Mouse (Mus musculus): ENCODE data around the gene Epn1.
"Not testable (repeated sequence)": the region's sequence is repeated elsewhere in the genome, so short reads cannot be mapped to it uniquely, and the experiment has no call there.

The Epn1 gene

DNA sequence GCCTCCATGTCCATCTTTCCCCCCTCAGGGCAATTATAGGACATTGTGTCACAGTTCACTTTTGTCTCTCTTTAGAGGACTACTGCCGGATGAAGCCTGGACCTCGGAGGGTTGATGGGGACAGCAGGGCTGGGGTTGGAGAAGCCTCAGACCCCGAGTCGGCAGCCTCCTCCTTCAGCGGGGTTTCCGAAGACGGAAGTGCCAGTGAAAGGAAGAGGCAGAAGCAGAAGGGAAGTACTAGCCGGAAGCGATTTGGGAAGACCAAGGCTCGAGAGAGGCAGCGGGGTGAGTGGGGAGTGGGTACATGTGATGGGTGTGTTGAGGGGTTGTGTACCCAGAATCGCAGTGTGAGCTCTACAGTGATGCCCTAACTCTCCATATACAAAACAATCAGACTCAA, 20.6 kb upstream of the Epn1 start:
- no peak for DNase-seq (ENCODE audit: low spot score)

DNA sequence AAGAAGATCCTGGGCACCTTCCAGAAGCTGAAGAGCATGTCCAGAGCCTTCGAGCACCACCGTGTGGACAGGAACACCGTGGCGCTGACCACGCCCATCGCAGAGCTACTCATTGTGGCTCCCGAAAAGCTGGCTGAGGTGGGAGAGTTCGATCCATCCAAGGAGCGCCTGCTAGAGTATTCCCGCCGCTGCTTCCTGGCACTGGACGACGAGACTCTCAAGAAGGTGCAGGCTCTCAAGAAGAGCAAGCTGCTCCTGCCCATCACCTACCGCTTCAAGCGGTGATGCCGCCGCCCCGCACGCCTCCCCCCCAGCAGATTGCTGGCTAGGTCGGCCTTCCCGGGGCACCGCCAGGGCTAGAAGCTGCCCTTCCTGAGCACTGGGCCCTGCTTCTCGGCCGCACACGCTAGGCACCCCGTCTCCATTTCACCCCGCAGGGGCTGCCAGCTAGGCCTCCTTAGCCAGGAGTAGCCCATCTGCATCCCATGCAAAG, 19.8 kb upstream of the Epn1 start:
- peak; percentile 69 for DNase-seq (ENCODE audit: low spot score)

DNA sequence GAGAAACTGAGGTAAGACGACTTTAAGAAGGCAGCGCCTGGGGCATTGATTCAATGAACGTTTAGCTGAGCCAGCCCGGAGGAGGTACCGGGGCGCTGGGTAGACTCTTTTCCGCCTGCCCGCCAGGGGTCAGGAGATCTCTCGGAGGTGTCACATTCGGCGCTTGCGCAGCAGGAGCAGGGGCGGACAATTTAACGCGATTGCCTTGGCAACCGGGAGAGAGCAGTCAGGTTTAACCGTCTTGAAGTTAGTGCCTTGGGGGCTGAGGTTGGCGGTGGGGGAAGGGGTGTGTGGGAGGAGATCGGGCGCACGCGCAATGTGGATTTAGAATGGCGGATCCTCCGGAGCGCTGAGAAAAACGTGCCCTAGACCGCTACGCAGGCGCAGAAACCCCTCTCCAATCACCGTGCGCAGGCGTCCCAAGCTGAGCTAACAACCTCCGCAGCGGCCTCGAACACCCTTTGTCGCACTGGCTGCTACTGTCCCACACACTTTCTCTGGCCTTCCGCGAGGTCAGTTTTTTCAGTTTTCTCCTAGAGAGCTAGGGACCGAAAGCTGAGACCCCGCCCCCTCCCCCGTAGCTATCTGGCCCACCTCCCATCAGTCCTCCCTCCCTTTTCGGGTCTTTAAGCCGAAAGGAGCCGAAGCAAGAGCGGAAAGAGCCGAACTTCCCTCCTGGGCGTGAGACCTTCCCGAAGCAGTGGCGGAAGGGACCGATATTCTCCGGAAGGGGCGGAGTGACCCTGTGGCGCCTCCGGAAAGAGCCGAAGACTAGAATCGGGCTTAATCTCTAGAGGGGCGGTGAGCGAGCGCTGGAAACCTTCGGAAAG, 18.9 kb upstream of the Epn1 start:
- DNase-seq (ENCODE audit: low spot score): peak; percentile 94

DNA sequence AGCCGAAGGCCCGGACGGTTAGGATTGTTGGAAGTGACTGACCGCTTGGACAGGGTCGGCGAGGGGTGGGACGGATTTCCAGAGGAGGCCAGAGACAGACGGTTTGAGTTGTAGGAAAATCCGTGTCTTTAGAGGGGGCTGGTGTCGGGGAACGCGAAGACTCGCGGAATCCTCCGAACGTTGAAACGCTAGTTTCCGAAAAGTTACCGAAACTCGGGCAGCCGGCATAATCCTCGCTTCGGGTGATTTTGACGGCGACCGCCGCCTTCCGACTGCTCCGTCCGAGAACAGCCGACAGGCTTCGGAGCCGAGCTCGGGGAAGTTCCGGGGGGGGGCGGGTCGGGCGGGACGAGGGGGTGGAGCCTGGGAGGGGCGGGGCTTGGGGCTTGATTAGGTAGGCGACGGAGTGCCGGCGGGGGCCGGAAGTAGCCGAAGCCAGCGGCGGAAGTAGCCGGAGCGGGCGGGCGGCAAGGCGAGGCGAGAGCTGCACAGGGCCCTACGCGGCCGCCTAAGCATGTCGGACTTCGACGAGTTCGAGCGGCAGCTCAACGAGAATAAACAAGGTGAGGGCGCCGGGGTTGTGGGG, 18.2 kb upstream of the Epn1 start, which contains the start of gene U2af2:
Gene U2af2 (plus strand): TSS at position 370 of the 586 bp plus-strand sequence.
- peak; percentile 87 for DNase-seq (ENCODE audit: low spot score)

DNA sequence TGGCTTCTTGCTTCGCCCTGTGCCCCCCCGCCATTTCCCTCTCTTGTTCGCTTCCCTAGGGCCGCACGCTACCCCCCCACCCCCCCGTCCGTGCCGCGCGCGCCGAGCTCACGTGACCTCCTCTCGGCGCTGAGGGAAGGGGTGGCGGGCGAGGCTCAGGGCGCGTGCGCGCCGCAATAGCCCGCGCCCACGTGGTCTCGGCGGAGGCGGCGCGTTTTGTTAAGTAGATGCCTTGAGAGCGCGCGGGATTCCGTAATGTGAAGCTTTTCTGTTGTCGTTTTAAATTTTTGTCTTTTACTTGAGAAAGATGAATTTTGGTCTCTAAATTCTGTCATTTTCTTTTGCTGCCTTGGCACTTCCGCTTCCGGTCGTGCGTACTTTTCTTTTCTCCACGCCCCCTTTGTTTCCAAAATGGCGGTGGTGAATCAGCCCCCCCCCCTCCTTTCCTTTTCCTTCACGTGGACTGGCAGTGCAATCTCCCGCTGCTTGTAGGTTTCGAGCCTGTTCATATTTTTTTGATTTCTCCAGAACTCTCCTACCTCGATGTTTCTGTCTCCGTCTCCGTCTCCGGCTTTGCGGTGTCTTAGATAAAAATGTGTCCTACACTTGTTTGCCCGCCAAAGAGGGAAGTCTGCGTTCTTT, 17.6 kb upstream of the Epn1 start:
- DNase-seq (ENCODE audit: low spot score): no peak

DNA sequence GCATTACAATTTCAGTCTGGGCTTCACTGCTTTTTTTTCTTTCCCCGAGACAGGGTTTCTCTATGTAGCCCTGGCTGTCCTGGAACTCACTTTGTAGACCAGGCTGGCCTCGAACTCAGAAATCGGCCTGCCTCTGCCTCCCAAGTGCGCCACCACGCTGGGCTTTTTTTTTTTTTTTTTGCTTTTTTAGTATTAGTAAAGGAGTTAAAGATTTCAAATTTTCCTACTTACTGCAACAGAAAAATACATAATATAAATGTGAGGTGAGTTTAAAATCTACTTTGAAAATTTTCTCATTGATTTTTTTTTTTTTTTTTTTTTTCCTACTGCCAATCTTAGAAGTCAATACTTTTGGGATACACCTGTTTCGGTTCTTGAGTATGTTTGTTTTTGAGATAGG, 15.1 kb upstream of the Epn1 start:
- no peak for DNase-seq (ENCODE audit: low spot score)

DNA sequence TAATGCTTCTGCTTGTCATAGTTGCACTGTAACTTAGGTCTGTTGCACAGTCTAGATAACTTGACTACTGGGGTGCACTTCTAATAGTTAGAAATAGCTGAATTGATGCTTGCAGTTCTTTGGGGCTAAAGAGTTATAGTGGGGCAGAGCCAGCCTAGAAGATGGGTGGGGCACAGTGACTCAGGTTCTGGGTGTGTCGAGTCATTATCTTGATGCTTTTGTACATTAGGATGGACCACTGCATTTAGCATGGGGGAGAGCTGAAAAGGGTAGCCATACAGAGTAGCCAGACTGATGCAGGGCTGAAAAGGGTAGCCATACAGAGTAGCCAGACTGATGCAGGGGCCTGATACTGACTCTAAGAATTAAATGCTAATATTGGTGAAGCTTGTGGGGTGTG, 6.4 kb upstream of the Epn1 start:
- DNase-seq (ENCODE audit: low spot score): no peak

DNA sequence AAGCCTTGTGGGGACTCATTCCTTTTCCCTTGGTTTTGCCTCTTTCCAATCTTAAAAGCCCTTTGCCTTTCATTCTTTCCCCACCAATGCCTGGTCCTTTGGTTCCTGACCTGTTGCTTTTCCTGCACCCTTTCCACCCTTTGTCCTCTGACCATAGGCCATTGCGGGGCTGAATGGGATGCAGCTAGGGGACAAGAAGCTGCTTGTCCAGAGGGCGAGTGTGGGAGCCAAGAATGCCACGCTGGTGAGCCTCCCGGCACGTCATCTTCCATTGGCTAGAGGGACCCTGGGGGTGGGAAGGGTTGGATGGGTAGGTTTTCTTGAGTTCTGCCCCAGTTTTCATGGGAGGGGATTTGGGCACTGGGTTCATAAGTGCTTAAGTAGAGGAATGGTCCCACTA, 5.1 kb upstream of the Epn1 start:
- no peak for DNase-seq (ENCODE audit: low spot score)

DNA sequence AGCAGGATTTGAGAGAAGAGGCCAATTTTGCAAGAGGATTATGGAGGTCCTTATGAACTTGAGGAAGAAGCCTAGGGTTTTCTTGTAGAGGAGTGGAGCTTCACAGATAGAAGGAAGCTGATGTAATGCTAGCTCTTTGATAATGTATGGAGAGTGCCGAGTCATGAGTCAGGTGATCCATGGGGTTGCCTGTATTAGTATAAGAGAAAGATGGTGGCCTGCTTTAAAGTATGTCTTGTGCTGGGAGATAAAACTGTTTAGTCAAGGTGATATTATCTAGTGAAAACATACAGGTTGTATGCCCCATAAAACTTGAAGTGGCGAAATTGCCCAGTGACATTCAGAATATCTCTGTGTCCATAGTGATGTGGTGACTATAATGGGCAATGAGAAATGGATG, 3.1 kb upstream of the Epn1 start:
- DNase-seq (ENCODE audit: low spot score): no peak

DNA sequence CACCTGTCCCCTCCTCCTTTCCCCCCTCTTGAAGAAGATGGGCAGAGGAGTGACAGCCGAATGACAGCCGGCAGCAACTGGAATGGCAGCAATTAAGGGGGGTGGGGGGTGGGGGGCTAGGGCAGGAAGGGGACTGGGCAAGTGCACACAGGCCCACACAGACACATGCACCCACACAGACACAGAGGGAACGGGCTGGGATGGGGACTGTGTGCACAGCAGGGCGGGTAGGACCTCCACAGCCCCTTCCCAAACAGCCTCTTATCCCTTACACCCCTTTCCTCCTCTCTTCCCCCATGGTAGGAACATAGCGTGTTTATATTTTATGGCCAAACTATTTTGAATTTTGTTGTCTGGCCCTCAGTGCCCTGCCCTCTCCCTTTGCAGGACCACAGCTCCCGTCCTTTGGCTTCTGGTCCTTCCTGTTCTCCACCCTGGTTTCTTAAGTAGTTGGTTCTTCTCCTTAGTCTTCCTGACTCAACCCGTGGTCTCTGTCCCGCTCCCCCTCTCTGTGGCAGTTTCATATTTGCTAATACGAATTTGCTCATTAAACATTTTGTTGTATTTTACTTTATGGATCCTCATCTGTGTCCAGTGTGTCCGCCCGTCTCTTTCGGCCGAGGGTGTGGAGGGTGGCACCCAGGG, 548 bp upstream of the Epn1 start:
- DNase-seq (ENCODE audit: low spot score): not testable (repeated sequence)

DNA sequence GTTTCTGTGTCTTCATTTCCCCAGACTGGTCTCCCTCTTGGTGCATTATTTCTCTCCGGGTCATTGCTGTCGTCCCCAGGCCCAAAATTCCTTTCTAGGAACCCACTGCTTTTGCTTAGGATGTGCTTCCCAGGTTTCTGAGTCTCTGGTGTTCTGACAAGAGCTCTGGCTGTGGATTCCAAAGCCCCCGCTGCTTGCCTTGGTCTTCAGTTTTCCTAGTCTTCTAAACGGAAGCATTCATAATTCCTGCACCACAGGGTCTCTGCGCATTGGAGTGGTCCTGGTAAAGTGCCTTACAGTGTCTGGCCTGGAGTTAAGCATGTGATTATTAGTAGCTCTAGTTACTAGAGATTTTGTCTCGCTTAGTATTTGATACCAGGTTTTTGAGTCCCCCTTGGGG, 780 bp downstream of the Epn1 start:
- DNase-seq (ENCODE audit: low spot score): no peak

DNA sequence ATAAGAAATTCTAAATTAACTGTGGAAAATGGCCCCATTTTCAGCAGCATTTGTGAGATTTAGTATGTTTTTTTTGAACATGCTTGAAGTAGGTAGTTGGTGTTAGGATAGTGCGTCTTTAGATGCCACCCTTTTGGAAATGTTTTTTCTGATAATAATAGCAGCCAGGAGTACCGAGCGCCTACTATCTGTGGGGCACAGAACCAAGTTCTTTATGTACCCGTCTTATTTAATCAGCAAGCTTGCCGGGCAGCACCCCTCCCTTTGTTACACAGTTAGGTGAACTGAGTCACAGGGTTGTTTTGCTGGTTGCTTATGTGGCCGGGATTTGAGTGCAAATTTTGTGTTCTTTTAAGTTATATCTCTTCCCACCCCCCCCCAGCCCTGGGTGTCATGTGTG, 1.2 kb downstream of the Epn1 start:
- no peak for DNase-seq (ENCODE audit: low spot score)

DNA sequence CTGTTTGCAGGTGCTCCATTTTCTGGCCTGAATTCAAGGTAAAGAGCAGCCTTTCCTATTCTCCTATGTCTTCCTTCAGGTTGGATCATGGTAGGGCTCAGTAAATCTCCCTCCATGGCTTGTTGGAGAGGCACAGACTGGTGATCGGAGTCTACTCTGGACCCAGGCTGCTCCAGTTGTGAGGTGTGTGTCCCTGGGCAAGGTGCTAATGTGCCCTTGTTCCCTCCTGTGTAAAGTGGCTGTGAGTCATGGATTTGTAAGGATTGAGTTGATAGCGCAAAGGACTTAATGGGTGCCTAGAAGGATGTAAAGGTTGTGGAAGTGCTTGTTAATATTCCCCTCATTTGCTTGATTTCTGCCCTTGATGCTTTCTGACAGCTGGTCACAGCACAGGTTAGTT, 1.9 kb downstream of the Epn1 start:
- no peak for DNase-seq (ENCODE audit: low spot score)

DNA sequence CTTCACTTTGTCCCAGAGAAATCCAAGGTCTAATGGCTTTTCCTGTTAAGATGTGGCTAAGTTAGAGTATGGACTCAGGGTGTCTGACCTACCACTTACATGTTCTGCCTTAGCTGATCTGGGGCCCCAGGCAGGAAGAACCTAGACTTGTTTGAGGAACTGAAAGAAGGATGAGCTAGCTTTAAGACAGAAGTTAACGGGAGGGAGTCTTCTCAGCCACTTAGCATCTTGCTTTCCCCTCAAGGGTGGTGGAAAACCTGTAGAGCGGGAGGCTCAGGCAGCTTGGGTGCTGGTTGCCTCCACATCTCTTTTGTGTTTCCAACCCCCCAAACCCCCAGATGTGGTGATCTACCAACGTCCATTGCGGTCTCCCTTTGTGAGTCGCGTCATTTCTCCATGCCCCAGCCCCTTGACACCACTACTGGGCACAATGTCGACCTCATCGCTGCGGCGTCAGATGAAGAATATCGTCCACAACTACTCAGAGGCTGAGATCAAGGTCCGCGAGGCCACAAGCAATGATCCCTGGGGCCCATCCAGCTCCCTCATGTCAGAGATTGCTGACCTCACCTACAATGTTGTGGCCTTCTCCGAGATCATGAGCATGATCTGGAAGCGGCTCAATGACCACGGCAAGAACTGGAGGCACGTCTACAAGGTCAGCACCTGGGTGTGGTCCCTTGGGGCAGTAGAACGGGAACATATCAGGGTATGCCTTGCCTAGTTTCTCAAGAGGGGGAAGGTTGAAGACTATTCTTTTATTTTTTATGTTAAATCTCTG, 3.5 kb downstream of the Epn1 start:
- DNase-seq (ENCODE audit: low spot score): no peak

DNA sequence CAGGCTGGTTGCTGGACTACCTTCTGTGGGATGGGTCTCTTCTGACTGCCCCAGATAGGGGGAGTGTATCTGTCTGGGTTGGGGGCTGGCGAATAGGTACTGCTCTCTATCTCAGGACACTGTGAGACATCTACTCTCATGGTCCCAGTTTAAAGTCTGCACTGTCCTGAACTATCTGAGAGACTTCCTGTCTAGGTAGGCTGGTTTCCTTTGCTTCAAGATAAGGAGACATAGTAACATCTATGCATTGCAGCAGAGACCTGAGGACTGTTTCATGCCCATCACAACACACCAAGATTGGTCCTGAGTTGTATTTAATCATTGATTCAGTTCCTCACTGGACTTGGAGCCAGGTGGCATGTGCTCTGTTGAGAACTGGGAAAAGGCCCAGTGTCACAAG, 5.5 kb downstream of the Epn1 start:
- no peak for DNase-seq (ENCODE audit: low spot score)

DNA sequence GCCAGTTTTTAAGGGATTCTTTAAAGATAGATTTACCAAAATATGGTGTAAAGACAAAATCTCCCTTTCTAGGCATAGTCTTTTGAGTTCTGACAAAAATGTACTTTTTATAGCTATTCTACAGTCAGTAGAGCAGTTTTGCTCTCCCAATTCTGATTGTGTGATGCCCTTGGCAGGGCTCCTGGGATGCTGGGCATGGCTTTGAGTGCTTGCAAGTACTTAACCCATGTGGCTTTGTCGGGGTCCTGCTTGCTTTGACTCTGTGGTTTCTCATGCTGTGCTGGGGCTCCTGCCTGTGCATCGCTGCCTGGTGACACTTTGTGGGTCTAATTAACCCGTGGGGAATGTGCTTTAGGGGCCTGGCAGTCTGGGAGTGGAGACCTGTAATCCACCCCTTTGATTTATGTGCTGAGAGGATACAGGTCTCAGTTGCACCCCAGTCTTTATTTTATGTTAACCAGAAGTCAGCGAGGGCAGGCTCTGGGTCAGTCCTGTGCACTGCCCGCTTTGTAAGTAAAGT, 6.9 kb downstream of the Epn1 start:
- DNase-seq (ENCODE audit: low spot score): no peak

DNA sequence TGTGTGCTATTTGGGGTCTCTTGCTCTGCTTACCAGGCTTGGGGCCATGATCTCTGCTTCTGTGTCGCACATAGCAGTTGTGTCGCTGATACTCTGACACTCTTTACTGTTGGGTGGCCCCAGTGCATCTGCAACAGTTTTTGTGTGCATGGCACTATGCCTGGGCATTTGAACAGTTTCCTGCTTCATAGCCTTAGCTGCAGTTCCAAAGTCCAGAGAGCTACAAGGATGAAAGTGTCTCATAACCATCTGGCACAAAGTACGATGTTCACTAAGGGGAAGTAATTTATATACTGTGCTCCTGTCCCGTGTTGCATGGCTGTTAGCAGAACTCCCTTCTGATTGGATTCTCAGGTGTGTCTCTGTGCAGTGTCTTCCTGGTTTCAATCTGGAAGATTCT, 7.9 kb downstream of the Epn1 start:
- DNase-seq (ENCODE audit: low spot score): no peak

DNA sequence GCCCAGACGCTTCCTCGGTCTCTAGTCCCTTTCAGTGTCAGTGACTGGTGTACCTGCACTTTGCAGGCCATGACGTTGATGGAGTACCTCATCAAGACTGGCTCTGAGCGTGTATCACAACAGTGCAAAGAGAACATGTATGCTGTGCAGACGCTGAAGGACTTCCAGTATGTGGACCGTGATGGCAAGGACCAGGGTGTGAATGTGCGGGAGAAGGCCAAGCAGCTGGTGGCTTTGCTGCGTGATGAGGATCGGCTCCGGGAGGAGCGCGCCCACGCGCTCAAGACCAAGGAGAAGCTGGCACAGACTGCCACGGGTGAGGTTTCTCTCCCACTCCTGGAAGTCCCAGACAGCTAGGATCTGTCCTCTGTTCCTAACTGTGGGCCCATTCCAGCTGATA, 9.8 kb downstream of the Epn1 start:
- DNase-seq (ENCODE audit: low spot score): no peak

DNA sequence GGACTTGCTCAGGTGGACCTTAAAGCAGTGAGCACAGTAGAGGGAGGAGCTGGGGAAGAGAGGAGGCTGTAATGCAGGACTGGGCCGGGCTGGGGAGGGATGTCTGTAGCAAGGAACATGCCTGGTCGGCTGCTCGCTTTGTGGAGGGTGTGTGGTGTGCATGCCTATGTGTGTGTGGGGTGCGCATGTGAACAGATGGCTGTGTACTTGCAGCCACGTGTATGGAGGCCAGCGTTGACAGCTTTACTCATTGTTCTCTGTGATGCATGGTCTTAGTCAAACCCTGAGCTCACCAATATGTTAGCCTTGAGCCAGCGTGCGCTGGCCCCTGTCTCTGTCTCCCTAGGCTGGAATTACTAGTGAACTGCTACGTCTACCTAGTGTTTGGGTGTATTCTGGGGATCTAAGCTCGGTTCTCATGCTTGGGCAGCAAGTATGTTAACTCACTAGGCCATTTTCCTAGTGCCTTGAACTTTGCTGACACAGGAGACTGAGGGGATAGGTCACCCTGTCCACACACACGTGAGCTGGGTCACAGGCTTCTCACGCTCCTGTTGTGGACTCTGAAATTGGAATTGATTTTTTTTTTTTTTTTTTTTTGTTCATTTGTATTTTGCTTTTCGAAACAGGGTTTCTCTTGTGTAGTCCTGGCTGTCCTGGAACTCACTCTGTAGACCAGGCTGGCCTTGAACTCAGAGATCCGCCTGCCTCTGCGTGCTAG, 11.1 kb downstream of the Epn1 start:
- no peak for DNase-seq (ENCODE audit: low spot score)

DNA sequence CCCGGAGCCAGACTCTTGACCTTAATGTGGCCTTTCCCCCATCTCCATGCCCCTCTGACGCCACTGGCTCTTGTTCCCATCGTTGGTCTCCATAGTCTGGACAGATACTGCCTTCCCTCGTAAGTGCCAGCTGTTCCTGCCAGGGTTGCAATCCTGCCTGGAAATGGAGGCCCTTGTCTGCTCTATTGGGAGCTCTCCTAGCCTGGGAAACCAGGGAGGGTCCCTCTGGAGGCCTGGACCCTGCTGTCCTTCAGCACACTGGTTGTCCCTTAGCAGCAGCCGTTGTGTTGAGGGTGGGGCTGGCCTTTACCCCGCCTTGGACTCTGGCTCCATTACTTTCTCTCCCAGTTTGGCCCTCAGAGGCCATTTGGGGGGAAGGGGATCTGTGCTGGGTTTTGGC, 12.3 kb downstream of the Epn1 start:
- no peak for DNase-seq (ENCODE audit: low spot score)

All from spleen, adult 12 weeks (tissue).